Mouse (Mus musculus): ENCODE measurements around the gene Rpl31.

Gene Rpl31

GRCm38 (mm10) chr1:39367601-39368266, at the start of gene Rpl31:
Gene Rpl31 (plus strand): TSS chr1:39367842.
- DNase-seq (ENCODE audit: low read depth, low spot score) = peak; percentile 93

- DNase-seq (ENCODE audit: low read depth, low spot score) = no peak
These were observed 49.7 kb upstream of the Rpl31 start for GRCm38 (mm10) chr1:39317935-39318334.

- DNase-seq (ENCODE audit: low read depth, low spot score) = no peak
These were observed 48.8 kb upstream of the Rpl31 start for GRCm38 (mm10) chr1:39318870-39319269.

DNA sequence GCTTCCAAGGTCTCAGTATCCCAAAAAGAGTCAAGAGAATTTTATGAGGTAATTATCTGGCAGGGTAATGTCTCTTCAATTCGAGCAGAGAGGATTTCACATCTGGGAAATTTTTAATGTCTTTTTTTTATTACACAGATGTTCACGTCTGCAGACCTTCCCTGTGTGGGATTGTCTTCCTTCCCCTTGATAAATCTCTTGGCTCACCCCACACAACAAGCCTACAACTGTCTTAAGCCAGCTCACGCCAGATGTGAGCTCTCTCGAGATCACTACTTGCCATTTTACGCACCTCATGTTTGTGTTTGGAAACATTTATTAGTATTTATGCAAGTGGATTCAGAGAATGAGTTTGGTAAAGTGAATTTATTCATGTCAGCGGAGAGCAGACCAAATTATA, 45.7 kb upstream of the Rpl31 start:
- DNase-seq (ENCODE audit: low read depth, low spot score) = no peak

GRCm38 (mm10) chr1:39325228-39325627, 42.4 kb upstream of the Rpl31 start:
- DNase-seq (ENCODE audit: low read depth, low spot score) = no peak

- DNase-seq (ENCODE audit: low read depth, low spot score) = no peak
These were observed 40.1 kb upstream of the Rpl31 start for GRCm38 (mm10) chr1:39327546-39327945.

GRCm38 (mm10) chr1:39330857-39331594, 36.6 kb upstream of the Rpl31 start:
- no peak for DNase-seq (ENCODE audit: low read depth, low spot score)

DNA sequence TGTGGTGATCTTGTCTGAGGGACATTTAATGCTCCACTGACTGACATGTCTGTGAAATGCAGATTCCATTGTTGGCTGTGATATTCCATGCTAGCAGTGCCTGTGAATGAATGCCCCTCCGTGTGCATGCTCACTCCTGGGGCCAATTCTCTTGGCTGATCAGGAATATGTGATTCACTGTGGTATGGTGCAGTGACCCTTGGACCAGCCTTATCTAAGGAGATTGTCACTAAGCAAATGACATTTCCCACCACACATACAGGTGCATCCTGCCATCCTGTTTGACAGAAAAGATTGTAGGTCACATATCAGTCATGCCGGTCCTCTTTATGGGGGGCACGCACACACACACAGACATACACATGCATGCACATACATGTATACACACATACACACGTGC, 35.2 kb upstream of the Rpl31 start:
- DNase-seq (ENCODE audit: low read depth, low spot score) = no peak

- DNase-seq (ENCODE audit: low read depth, low spot score) = peak; percentile 32
These were observed 32.0 kb upstream of the Rpl31 start for GRCm38 (mm10) chr1:39335561-39336196.

GRCm38 (mm10) chr1:39336788-39337187, 30.9 kb upstream of the Rpl31 start:
- no peak for DNase-seq (ENCODE audit: low read depth, low spot score)

- no peak for DNase-seq (ENCODE audit: low read depth, low spot score)
These were observed 28.8 kb upstream of the Rpl31 start for GRCm38 (mm10) chr1:39338831-39339230.

GRCm38 (mm10) chr1:39339455-39339854, 28.2 kb upstream of the Rpl31 start:
- no peak for DNase-seq (ENCODE audit: low read depth, low spot score)

- no peak for DNase-seq (ENCODE audit: low read depth, low spot score)
These were observed 27.5 kb upstream of the Rpl31 start for GRCm38 (mm10) chr1:39340156-39340555.

- peak; percentile 67 for DNase-seq (ENCODE audit: low read depth, low spot score)
These were observed 27.0 kb upstream of the Rpl31 start for GRCm38 (mm10) chr1:39340647-39341046.

GRCm38 (mm10) chr1:39341807-39342206, 25.8 kb upstream of the Rpl31 start:
- DNase-seq (ENCODE audit: low read depth, low spot score) = no peak

- no peak for DNase-seq (ENCODE audit: low read depth, low spot score)
These were observed 24.4 kb upstream of the Rpl31 start for GRCm38 (mm10) chr1:39343242-39343641.

DNA sequence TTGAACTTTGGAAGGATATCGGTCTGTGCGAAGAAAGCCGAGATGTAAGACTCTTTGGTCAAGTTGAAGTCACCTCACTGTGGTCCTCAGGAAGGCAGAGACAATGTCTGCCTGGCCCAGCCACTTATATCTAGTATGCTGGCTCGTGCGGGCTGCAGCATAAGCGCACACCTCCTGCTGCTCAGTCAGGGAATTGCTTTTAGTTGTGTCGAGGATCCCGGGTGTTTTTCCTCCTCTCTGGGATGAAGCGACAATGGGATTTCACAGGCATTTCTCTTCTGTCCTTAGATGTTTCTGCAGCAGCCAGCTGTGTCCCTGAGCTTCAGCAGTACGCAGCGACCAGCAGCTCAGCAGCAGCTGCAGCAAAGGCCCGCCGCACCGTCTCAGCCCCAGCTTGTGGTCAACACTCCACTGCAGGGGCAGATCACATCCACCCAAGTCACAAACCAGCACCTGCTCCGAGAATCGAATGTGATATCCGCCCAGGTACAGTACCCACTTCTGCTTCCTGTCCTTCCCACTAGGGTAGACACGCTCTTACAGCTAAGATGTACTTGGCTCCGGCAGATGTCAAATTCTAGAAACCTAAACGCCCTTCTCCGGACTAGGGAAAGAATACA, 22.6 kb upstream of the Rpl31 start:
- no peak for DNase-seq (ENCODE audit: low read depth, low spot score)

GRCm38 (mm10) chr1:39349001-39349400, 18.6 kb upstream of the Rpl31 start:
- DNase-seq (ENCODE audit: low read depth, low spot score) = no peak

- no peak for DNase-seq (ENCODE audit: low read depth, low spot score)
These were observed 18.2 kb upstream of the Rpl31 start for GRCm38 (mm10) chr1:39349427-39349826.

DNA sequence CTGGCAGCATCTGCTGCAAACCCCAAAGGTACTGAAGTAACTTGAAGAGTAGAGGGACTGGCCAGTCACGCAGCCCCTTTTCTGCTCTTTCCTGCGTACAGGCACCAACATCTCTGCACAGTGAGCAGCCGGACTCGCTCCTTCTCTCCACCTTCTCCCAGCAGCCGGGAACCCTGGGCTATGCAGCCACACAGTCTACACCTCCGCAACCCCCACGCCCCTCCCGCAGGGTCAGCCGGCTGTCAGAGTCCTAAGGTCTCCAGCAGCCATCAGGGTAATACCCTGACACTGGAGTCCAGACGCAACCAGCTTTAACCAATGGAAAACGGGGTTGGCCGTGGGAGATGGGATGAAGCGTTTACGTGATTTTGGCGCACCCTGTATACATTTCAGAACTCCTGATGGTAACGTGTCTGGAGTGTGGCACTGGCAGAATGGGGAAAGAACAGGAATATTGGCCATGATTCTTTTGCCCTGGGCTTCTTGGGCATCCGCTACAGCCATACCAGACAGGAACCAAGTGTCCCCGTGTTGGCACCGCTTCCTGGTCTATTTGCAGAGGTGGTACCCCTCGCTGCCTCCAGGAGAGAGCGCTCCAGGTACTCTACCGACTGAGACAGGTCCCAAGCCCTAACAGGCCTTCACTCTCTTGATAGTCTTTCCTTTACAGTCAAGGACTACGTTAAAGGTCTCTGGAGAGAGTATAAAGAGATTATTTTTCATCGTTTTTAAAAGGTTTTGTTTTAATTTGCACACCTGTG, 5.7 kb upstream of the Rpl31 start:
- no peak for DNase-seq (ENCODE audit: low read depth, low spot score)

DNA sequence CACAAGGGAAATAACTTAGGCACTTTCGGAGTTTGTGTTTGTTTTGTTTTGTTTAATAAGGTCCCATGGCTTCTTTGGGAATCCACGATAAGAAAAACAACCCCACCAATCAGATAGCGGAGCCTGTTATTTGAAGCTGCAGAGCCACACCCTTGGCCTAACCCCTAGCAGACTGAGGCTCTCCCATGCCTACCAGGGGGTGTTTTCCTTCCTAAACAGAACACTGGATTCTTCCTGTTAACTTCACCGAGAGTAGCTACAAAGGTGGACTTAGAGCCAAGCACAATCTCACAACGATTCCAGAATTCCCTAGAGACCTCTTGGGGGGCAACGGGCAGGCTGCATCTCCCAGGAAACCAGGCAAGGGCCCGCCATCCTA, 5.1 kb upstream of the Rpl31 start:
- DNase-seq (ENCODE audit: low read depth, low spot score) = no peak

- no peak for DNase-seq (ENCODE audit: low read depth, low spot score)
These were observed 2.1 kb upstream of the Rpl31 start for GRCm38 (mm10) chr1:39365562-39365961.

Data from forelimb bud, embryonic 11.5 days (tissue).